Mouse (Mus musculus): ENCODE data around the gene Tlr9. TPM values are rescaled to one million over a fixed set of nuclear protein-coding genes. Genes with fewer than 3 reads are reported as not detected.

Gene Tlr9
- total RNA-seq, 1 experiment from 2014 or later = 6.6 TPM

Other genes with a start within 250 kb of the Tlr9 start
- gene Col6a4, start 125.8 kb upstream of the Tlr9 start, total RNA-seq (2017) = not detected in 3 replicates
- gene Glyctk, start 64.5 kb upstream of the Tlr9 start, total RNA-seq (2017) = 0.29 to 3.0 TPM (median 0.97 TPM) in 3 replicates
- 75.8 to 89.5 TPM (median 88.3 TPM) in 3 replicates for gene Wdr82, start 51.7 kb upstream of the Tlr9 start, total RNA-seq (2017)
- gene Ppm1m, start 22.9 kb upstream of the Tlr9 start, total RNA-seq (2017) = 30.2 to 33.6 TPM (median 31.1 TPM) in 3 replicates
- gene Twf2, start 19.5 kb upstream of the Tlr9 start, total RNA-seq (2017) = 50.2 to 87.3 TPM (median 73.1 TPM) in 3 replicates
- gene Alas1, start 26.1 kb downstream of the Tlr9 start, total RNA-seq (2017) = 26.0 to 28.0 TPM (median 27.3 TPM) in 3 replicates
- gene Poc1a, start 58.5 kb downstream of the Tlr9 start, total RNA-seq (2017) = 0.38 to 2.4 TPM (median 0.85 TPM) in 3 replicates
- gene Dusp7, start 146.0 kb downstream of the Tlr9 start, total RNA-seq (2017) = 8.7 to 21.2 TPM (median 12.2 TPM) in 3 replicates
- gene Rpl29, start 206.9 kb downstream of the Tlr9 start, total RNA-seq (2017) = 521 to 617 TPM (median 563 TPM) in 3 replicates
- 2.8 to 9.5 TPM (median 5.4 TPM) in 3 replicates for gene Acy1, start 215.7 kb downstream of the Tlr9 start, total RNA-seq (2017)
- 2.7 to 3.3 TPM (median 3.2 TPM) in 3 replicates for gene Abhd14b, start 224.9 kb downstream of the Tlr9 start, total RNA-seq (2017)
- 1.5 to 6.5 TPM in 2 of 3 replicates, not detected in the other for gene Abhd14a, start 225.1 kb downstream of the Tlr9 start, total RNA-seq (2017)
- gene Pcbp4, start 230.7 kb downstream of the Tlr9 start, total RNA-seq (2017) = 1.2 to 9.7 TPM (median 2.7 TPM) in 3 replicates
- gene Gpr62, start 243.3 kb downstream of the Tlr9 start, total RNA-seq (2017) = 0.48 TPM in 1 of 3 replicates, not detected in the others

Measured in monocyte, adult 5-6 weeks (primary cell).